Mouse (Mus musculus): ENCODE results near the gene Tas1r2. TPM values are rescaled to one million over a fixed set of nuclear protein-coding genes. Genes with fewer than 3 reads are reported as not detected.

The Tas1r2 gene
- 0.06 TPM in 1 of 2 replicates, not detected in the other for polyA plus RNA-seq (2012; rRNA removed)

DNA sequence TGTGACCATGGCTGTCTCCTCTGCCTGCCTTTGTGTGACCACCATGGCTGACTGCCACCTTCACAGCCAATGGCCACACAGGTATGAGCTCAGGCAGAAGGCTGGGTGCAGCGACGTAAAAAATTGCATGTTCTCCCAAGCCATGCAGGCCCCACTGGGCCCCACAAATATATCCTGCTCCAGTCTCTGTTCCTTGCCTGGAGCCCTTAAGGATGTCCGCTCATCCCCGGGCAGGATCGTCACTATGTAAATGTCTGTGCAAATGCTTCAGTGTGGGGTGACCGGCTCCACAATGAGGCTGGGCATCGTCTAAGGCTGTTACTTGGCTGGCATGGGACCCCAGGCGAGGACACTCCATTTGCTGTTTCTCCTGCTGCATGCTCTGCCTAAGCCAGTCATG is at the start of gene Tas1r2:
Gene Tas1r2, plus strand, starts transcription at position 301 of the 400 bp plus-strand sequence.
- no peak for DNase-seq (ENCODE audit: extremely low spot score in 1 of 2, low spot score in 1 of 2)

DNA sequence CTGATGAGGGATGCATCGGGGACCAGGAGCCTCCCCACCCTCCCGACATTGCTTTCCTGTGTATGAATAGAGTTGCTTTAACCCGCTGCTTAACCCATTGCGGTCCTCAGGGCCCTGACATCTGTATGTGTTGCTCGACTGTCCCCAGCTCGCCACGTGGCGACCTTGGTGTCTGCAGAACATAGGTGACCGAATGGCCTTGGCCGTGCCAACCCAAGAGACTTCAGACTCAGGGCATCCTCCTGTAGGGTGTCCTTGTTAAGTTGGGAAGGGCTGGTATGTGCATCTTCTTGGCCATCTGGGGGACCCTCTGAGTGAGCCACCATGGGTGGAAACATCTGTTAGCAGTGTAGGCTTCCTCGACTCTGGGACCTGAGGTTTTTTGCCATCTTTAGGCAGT is 48.1 kb upstream of the Tas1r2 start:
- DNase-seq (ENCODE audit: extremely low spot score in 1 of 2, low spot score in 1 of 2): no peak

- no peak for DNase-seq (ENCODE audit: extremely low spot score in 1 of 2, low spot score in 1 of 2)
Measured at GRCm38 (mm10) chr4:139606732-139607131, 46.6 kb upstream of the Tas1r2 start.

DNA sequence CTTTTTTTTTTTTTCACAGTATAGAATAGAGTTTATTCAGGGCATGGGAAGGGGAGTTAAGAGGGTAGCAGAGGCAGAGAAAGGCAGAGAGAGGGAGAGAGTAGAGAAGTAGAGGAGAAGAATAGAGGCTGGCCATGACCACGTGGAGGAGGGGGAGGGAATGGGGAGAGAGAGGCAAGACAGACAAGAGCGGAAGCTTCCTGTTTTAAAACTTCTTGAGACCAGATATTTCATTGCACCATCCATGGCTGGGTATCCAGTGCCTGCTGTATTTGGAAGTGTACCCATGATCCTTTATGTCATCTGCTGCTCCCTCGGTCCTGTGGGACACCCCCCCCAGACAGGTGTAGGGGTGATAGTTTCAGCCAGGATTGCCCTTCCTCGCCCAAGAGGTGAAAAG is 44.4 kb upstream of the Tas1r2 start:
- DNase-seq (ENCODE audit: extremely low spot score in 1 of 2, low spot score in 1 of 2): no peak

DNA sequence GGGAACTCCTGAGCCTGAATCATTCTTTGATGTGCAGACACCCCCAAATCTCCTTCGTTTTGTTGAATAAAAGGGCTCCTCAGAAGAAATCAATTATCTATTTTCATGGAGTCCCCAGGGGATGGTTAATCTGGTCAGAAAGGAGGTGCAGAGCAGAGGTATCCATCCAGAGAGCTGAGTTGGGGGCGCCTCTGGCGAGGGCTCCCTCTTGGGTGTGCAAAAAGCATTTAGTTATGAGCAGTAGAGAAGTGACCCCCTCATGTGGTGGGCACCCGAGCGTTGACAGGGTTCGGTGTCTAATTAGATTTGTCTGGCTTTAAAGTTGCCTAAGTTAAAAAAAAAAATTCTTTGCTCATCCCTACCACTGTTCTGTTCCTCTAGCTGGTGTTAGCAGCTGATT is 42.4 kb upstream of the Tas1r2 start:
- DNase-seq (ENCODE audit: extremely low spot score in 1 of 2, low spot score in 1 of 2): peak in 1 of 2 experiments; percentile 46

DNA sequence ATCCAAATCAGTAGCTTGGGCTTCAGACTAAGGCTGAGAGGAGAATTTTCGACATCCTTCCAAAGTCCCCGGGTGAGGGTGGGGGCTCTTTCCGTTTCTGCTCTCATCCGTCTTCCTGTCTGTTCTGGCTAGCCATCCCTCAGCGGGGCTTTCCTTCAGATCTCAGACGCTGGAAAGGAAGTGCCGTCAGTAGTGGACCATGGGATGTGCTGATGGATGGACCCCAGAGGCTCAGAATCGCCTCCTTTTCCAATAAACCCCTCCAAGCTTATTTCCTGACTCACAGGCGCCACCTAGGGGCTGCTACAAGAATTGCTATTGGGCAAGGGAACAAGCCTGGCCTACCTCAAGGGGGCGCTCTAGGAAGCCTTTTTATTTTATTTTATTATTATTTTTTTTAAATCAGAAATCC is 41.8 kb upstream of the Tas1r2 start:
- DNase-seq (ENCODE audit: extremely low spot score in 1 of 2, low spot score in 1 of 2): peak; percentile 50 to 88

- no peak for DNase-seq (ENCODE audit: extremely low spot score in 1 of 2, low spot score in 1 of 2)
Measured at GRCm38 (mm10) chr4:139614524-139615260, 38.6 kb upstream of the Tas1r2 start.

DNA sequence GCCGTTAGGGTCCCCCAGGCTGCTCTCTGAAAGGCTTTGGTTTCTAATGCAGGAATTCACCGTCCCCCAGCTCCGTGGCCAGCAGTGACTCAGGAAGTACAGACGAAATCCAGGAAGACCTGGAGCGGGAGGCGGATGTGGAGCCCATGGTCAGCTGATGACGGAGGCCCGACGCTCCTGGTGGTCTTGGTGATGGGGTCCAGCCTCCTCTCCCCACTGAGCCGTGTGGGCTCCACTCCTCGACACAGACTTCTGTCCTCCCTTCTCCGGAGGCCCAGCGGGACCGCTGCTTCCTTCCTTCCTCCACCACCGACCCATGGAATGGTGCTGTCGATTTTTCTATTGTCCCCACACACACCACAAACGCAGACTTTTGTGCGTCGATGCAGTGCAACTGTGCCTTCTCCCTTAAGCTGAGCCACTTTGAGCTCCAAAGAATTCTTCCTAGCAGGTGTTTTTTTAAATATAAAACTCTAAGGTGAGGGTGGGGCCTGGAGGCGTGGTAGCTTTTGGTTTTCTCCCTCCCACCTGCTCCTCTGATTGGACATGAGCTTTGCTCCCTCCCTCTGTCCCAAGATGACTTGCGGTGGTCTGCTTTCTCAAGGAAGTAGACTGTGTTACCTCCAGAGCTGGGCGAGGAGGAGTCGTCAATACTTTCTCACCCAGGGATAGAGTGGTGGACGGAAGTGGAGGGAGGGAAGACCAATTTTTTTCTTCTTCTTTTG is 36.9 kb upstream of the Tas1r2 start:
- no peak for DNase-seq (ENCODE audit: extremely low spot score in 1 of 2, low spot score in 1 of 2)

DNA sequence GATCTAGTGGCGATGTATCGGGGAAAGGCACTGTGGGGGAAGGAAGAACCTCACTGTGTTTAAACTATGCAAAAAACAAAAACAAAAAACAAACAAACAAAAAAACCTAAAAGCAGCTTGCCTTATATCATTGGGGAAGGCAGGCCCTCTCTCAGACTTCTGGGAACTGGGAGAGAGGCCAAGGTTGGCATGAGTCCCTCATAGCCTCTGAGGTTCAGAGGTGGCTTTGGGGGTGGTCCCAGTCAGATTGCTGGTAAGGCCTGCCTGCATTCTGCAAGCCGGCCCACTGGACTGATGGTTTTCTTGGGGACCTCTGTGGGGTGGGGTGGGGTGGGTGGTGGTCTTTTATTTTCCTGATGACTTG is 36.4 kb upstream of the Tas1r2 start:
- DNase-seq (ENCODE audit: extremely low spot score in 1 of 2, low spot score in 1 of 2): no peak

DNA sequence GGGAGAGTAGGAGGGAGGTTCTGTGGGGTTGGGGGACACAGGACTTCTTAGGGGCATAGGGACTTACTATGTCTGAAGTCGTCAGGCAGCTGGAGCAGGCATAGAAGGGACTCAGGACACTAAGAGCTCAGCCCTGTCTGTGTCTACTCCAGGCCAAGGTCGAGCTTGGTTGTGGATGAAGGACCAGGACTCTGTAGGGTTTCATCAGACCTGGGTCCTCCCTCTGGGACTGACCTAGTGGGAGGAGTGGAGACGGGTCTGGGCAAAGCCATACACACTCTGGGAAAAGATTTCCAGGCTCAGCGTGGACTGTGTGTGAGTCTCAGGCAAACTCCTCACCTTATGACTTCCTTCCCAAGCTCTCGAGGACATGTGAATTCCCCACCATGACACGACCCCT is 33.6 kb upstream of the Tas1r2 start:
- no peak for DNase-seq (ENCODE audit: extremely low spot score in 1 of 2, low spot score in 1 of 2)

- peak; percentile 93 to 96 for DNase-seq (ENCODE audit: extremely low spot score in 1 of 2, low spot score in 1 of 2)
Measured at GRCm38 (mm10) chr4:139622373-139623282, 30.7 kb upstream of the Tas1r2 start, which contains the start of gene Aldh4a1. Gene Aldh4a1 (plus strand): TSS chr4:139622866.

DNA sequence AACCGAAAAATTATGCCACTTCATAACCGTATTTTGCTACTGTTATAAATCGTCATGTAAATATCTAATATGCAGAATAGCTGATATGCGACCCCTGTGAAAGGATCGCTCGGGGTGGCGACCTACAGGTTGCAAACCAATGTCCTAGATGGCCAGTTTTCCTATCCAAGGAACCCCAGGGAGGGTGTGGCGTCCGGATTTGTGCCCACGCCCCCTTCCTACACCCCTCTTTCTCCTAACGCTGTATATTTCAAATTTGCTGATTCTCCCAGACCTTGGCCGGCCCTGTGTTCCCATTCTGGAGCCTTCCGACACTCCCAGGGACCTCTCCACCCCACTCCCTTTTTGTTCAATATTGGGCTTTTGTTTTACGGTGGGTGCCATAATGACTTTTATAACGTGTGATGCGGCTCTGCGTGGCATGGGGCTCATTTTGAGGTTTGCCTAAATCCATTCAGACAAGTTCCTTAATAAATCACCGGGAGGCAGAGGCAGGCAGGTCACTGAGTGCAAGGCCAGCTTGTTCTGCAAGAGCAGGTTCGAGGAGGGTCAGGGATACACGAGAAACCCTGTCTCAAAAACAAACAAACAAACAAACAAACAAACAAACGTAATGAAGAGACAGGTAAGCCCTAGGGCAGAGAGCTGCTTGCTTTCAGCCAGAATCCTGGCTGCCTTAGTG is 29.8 kb upstream of the Tas1r2 start:
- no peak for DNase-seq (ENCODE audit: extremely low spot score in 1 of 2, low spot score in 1 of 2)

DNA sequence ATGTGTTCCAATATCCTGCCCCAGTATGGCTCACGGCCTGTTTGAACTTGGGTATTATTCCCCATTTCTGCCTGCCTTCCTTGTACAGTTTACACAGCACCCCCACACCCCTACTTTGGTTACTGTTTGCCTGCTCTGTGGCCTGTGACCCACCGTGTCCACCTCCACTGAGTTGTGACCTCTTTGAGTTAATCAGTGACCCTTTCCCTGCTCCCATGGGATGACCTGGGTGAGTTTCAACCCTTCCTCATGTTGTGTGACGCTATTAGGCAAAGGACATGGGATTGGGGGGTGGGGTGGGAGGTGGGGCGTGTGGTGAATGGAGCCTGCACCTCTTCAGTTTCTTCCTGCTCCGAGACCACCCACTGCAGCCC is 29.2 kb upstream of the Tas1r2 start:
- no peak for DNase-seq (ENCODE audit: extremely low spot score in 1 of 2, low spot score in 1 of 2)

- DNase-seq (ENCODE audit: extremely low spot score in 1 of 2, low spot score in 1 of 2): no peak
Measured at GRCm38 (mm10) chr4:139624706-139625105, 28.6 kb upstream of the Tas1r2 start.

GRCm38 (mm10) chr4:139627361-139627760 is 26.0 kb upstream of the Tas1r2 start:
- no peak for DNase-seq (ENCODE audit: extremely low spot score in 1 of 2, low spot score in 1 of 2)

DNA sequence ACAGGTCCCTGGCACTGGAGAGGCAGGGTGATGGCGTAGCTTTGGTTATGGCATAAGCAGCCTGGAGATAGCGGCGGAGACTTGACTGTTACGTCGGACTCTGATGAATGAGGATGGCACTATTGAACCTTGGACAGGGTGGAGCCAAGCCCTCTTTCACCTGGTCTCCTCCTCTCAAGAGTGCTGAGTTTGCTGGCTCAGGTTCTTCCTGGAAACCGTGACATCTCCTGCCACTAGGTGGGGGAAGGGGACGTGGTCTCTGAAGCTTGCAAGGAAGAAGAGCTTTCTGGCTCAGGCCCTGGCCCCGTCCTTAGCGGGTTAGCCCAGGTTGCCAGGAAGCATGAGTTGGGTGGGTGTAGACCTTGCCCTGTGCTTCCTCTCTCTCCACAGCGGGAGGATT is 23.2 kb upstream of the Tas1r2 start:
- no peak for DNase-seq (ENCODE audit: extremely low spot score in 1 of 2, low spot score in 1 of 2)

- no peak for DNase-seq (ENCODE audit: extremely low spot score in 1 of 2, low spot score in 1 of 2)
Measured at GRCm38 (mm10) chr4:139631141-139631540, 22.2 kb upstream of the Tas1r2 start.

DNA sequence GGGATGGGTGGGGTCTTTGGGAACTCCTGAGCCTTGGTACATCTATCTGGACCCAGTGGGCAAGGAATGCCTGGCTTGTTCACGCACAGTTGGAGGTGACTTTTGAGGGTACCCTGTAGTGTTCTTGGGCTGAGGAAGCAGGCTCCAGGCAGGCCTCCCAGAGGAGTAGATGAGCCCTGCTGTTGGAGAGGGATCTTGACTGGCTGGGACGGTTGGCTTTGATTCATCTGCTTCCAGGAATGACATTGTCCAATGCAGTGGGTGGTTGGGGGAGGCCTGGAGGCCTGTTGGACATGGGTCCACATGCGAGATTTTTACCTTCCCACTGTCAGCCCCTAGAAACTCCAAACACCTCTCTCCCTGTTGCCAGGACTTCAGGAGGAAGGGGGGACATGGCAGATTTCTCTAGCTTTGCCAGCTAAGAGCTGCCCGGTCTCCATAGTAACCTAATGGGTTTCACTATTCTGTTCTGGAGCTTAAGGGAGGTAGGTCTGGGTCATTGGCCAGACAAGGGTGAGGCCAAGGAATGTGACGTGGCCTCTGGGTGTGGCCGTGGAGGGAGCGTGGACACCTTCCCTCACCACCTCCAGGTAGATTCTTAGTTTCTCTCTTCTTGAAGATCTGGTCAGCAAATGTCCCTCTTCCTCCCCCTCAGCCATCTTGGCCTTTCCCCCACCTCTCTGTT is 21.6 kb upstream of the Tas1r2 start:
- DNase-seq (ENCODE audit: extremely low spot score in 1 of 2, low spot score in 1 of 2): no peak

- DNase-seq (ENCODE audit: extremely low spot score in 1 of 2, low spot score in 1 of 2): no peak
Measured at GRCm38 (mm10) chr4:139632254-139632580, 21.1 kb upstream of the Tas1r2 start.

DNA sequence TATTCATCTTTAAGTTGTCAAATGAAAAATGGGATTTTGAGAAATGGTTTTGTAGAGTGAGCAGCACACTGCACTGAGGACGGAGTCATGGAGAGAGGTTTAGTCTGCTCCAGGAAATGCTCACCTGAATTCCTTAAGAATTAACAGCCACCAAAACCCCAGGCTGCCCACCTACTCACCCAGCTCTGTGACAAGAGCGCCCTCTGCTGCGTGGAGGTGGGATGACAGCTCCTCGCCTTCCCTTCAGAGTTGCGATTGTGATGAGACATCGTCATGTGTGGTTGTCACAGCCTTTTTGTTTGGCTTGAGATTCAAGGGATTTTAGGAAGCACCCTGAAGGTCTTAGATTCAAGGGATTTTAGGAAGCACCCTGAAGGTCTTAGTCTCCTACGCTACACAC is 17.0 kb upstream of the Tas1r2 start:
- DNase-seq (ENCODE audit: extremely low spot score in 1 of 2, low spot score in 1 of 2): peak in 1 of 2 experiments; percentile 86

All from frontal cortex, adult 2 months (tissue).